ENCODE assay signal across 10 mouse cellular contexts in genomic region chr10:79892451-79893118, GRCm38 (mm10). TPM values are rescaled to one million over a fixed set of nuclear protein-coding genes. Genes with fewer than 3 reads are reported as not detected.
DNase-seq lines count a peak whose midpoint lies in the region; ATAC-seq and TF ChIP-seq lines count a peak whose summit lies in the region.
"Not testable (repeated sequence)": the region's sequence is repeated elsewhere in the genome, so short reads cannot be mapped to it uniquely, and the experiment has no call there.
"Had no signal": no experiment of that assay in that cellular context is flagged by ENCODE, and none has a peak within 500 bp of the region (broad histone marks: within the 10 kb centered on the region; RNA-seq: fewer than 3 reads in every experiment).

No protein-coding gene starts in this region.

- TF ChIP-seq CTCF in lung, postnatal 0 days (IDR thresholded peaks at IDR 0.05): peak; percentile 87

- peak; percentile 85 for DNase-seq in MN1 (ENCODE audit: low spot score)
- DNase-seq in cerebellum, adult 8-10 months: peak; percentile 81
- peak; percentile 78 to 82 for DNase-seq in layer of hippocampus, postnatal 10 days (ENCODE audit: low spot score in 2 of 2)
- DNase-seq in lung, postnatal 0 days (ENCODE audit: low spot score): peak; percentile 83
- DNase-seq in ovary, postnatal 36 days (ENCODE audit: low spot score): peak; percentile 71
- peak; percentile 94 for DNase-seq in thymus, postnatal 4 days

- H3K9ac ChIP-seq in hindbrain, embryonic 13.5 days; lung, postnatal 0 days (replicated peaks; ENCODE audit: low read depth): not testable (repeated sequence)

- 47% methylated on average over 22 of the region's 22 CpGs for WGBS in hindbrain, embryonic 13.5 days
- WGBS in lung, postnatal 0 days: 37% methylated on average over 22 of the region's 22 CpGs

- H3K4me2 ChIP-seq in hindbrain, embryonic 13.5 days; lung, postnatal 0 days (replicated peaks; ENCODE audit: low read depth, low read length): not testable (repeated sequence)

- H3K27ac ChIP-seq in hindbrain, embryonic 13.5 days; lung, postnatal 0 days (ENCODE audit: low read length): not testable (repeated sequence)

- peak; percentile 73; the same call in 1 of the 2 replicates for ATAC-seq in frontal cortex, adult (ENCODE audit: low TSS enrichment)
- ATAC-seq in hindbrain, embryonic 13.5 days (ENCODE audit: low FRiP score): peak; percentile 22; the same call in 1 of the 2 replicates
- peak; percentile 56 for ATAC-seq in lung, postnatal 0 days

- TF ChIP-seq EP300 in lung, postnatal 0 days (IDR thresholded peaks at IDR 0.05): not testable (repeated sequence)

- peaks cover 38% of the 10 kb centered on the region for H3K36me3 ChIP-seq in hindbrain, embryonic 13.5 days
- H3K36me3 ChIP-seq in lung, postnatal 0 days (ENCODE audit: insufficient read depth, low read length): not testable (repeated sequence)

- not testable (repeated sequence) for H3K4me1 ChIP-seq in hindbrain, embryonic 13.5 days (replicated peaks); lung, postnatal 0 days (ENCODE audit: insufficient read depth, low read depth, low read length)

- H3K27me3 ChIP-seq in hindbrain, embryonic 13.5 days: peaks cover 26% of the 10 kb centered on the region
- H3K27me3 ChIP-seq in lung, postnatal 0 days (replicated peaks; ENCODE audit: insufficient read depth, low read length): not testable (repeated sequence)

- not testable (repeated sequence) for H3K4me3 ChIP-seq in hindbrain, embryonic 13.5 days; lung, postnatal 0 days (ENCODE audit: low read depth, low read length)

- H3K9me3 ChIP-seq in hindbrain, embryonic 13.5 days; lung, postnatal 0 days (ENCODE audit: low read length): not testable (repeated sequence)

RNA-seq across cellular contexts. Expression of gene Cfd, which starts 1.9 kb away (rescaled TPM):
- polyA plus RNA-seq in hindbrain, embryonic 13.5 days (2015; fragmentation: Nextera tagmentation; extraction: Ambion mirVana): not detected in 2 replicates
- total RNA-seq in layer of hippocampus, postnatal 10 days (2021): not detected
- not detected in 2 replicates for polyA plus RNA-seq in lung, postnatal 0 days (2015; fragmentation: Nextera tagmentation; extraction: Ambion mirVana)
- polyA plus RNA-seq: stomach, embryonic 15.5 days had no signal

RNA-seq across cellular contexts. Expression of gene Elane, which starts 6.5 kb away (rescaled TPM):
- 0.34 TPM in 1 of 2 replicates, not detected in the other for polyA plus RNA-seq in hindbrain, embryonic 13.5 days (2015; fragmentation: Nextera tagmentation; extraction: Ambion mirVana)
- not detected for total RNA-seq in layer of hippocampus, postnatal 10 days (2021)
- 0.92 TPM in 1 of 2 replicates, not detected in the other for polyA plus RNA-seq in lung, postnatal 0 days (2015; fragmentation: Nextera tagmentation; extraction: Ambion mirVana)
- polyA plus RNA-seq: frontal cortex, adult 2 months had no signal

RNA-seq across cellular contexts. Expression of gene Med16, which starts 16.1 kb away (rescaled TPM):
- polyA plus RNA-seq in hindbrain, embryonic 13.5 days (2015; fragmentation: Nextera tagmentation; extraction: Ambion mirVana): 55.3 and 58.3 TPM in 2 replicates
- total RNA-seq in layer of hippocampus, postnatal 10 days (2021): 10 to 100 TPM; 55.7 to 56.2 TPM
- polyA plus RNA-seq in lung, postnatal 0 days (2015; fragmentation: Nextera tagmentation; extraction: Ambion mirVana): 32.0 and 32.8 TPM in 2 replicates

RNA-seq across cellular contexts. Expression of gene Gm26602, which starts 18.1 kb away (rescaled TPM):
- polyA plus RNA-seq in hindbrain, embryonic 13.5 days (2015; fragmentation: Nextera tagmentation; extraction: Ambion mirVana): 20.6 and 22.0 TPM in 2 replicates
- total RNA-seq in layer of hippocampus, postnatal 10 days (2021): not detected
- not detected in 2 replicates for polyA plus RNA-seq in lung, postnatal 0 days (2015; fragmentation: Nextera tagmentation; extraction: Ambion mirVana)
- polyA plus RNA-seq: frontal cortex, adult 2 months had no signal

RNA-seq across cellular contexts. Expression of gene Plppr3, which starts 18.2 kb away (rescaled TPM):
- polyA plus RNA-seq in hindbrain, embryonic 13.5 days (2015; fragmentation: Nextera tagmentation; extraction: Ambion mirVana): 396 and 407 TPM in 2 replicates
- total RNA-seq in layer of hippocampus, postnatal 10 days (2021): 100 to 1,000 TPM; 113 TPM
- 3.9 and 4.8 TPM in 2 replicates for polyA plus RNA-seq in lung, postnatal 0 days (2015; fragmentation: Nextera tagmentation; extraction: Ambion mirVana)

Comparison
In these comparisons a context has a peak if more than half of its experiments do, and no peak if none do; other contexts are left out.
1. ATAC-seq: peak in every context shown above with its lines; median percentile 73 in frontal cortex, adult; 56 in lung, postnatal 0 days; 22 in hindbrain, embryonic 13.5 days.